Comparison of ENCODE assay signal across 31 mouse cellular contexts in the genomic region with DNA sequence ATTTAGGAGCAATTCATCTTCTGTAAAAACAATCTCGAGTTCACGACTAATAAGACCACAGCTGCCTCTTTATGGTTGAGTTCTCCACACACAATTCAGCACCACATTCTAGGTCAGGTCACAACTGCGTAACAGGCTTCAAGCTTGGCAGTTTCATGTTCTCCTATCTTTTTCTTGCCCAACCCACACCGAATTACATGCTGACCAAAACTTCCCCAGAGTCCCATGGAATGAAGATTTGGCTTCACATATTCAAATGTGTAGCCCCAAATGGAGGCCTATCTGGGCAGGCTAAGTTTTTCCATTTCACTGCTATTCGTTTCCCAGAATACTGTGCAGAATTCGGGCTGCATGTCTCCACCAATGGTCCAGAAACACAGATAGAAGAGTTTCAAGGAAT.
"Had no signal": no experiment of that assay in that cellular context is flagged by ENCODE, and none has a peak within 500 bp of the region (broad histone marks: within the 10 kb centered on the region; RNA-seq: fewer than 3 reads in every experiment).

No protein-coding gene starts in this region.

- H3K9ac ChIP-seq: limb, embryonic 12.5 days; limb, embryonic 13.5 days; limb, embryonic 15.5 days; liver, embryonic 12.5 days; liver, embryonic 13.5 days; liver, embryonic 14.5 days; liver, embryonic 15.5 days; liver, postnatal 0 days; lung, embryonic 14.5 days; lung, embryonic 15.5 days; midbrain, embryonic 12.5 days; midbrain, embryonic 13.5 days; midbrain, embryonic 15.5 days; neural tube, embryonic 12.5 days; neural tube, embryonic 13.5 days had no signal

- H3K4me1 ChIP-seq: limb, embryonic 15.5 days; liver, embryonic 12.5 days; liver, embryonic 13.5 days; liver, embryonic 15.5 days; lung, embryonic 15.5 days; megakaryocyte, embryonic 14.5 days had no signal

- ATAC-seq: liver, embryonic 12.5 days; liver, postnatal 0 days; lung, postnatal 0 days; midbrain, embryonic 15.5 days; midbrain, embryonic 16.5 days had no signal

- H3K27ac ChIP-seq: limb, embryonic 10.5 days; limb, embryonic 12.5 days; limb, embryonic 13.5 days; limb, embryonic 15.5 days; liver, embryonic 12.5 days; liver, embryonic 13.5 days; liver, embryonic 14.5 days; liver, embryonic 15.5 days; lung, embryonic 15.5 days; macrophage; midbrain, embryonic 10.5 days; midbrain, embryonic 12.5 days; midbrain, embryonic 13.5 days; midbrain, embryonic 15.5 days; neural tube, embryonic 12.5 days; neural tube, embryonic 13.5 days had no signal

- H3K36me3 ChIP-seq: limb, embryonic 10.5 days; limb, embryonic 12.5 days; limb, embryonic 13.5 days; limb, embryonic 15.5 days; liver, embryonic 12.5 days; liver, embryonic 13.5 days; liver, embryonic 15.5 days; lung, embryonic 15.5 days; midbrain, embryonic 10.5 days; midbrain, embryonic 12.5 days; midbrain, embryonic 13.5 days; midbrain, embryonic 15.5 days; neural tube, embryonic 12.5 days; neural tube, embryonic 13.5 days had no signal

- H3K9me3 ChIP-seq: limb, embryonic 10.5 days; limb, embryonic 12.5 days; limb, embryonic 13.5 days; limb, embryonic 15.5 days; liver, embryonic 12.5 days; liver, embryonic 13.5 days; liver, embryonic 15.5 days; lung, embryonic 15.5 days; midbrain, embryonic 10.5 days; midbrain, embryonic 12.5 days; midbrain, embryonic 13.5 days; midbrain, embryonic 15.5 days; neural tube, embryonic 12.5 days; neural tube, embryonic 13.5 days had no signal

- H3K4me2 ChIP-seq: limb, embryonic 12.5 days; limb, embryonic 13.5 days; limb, embryonic 15.5 days; liver, embryonic 11.5 days; liver, embryonic 12.5 days; liver, embryonic 13.5 days; liver, embryonic 15.5 days; lung, embryonic 14.5 days; lung, embryonic 15.5 days; midbrain, embryonic 12.5 days; midbrain, embryonic 13.5 days; midbrain, embryonic 15.5 days; neural tube, embryonic 12.5 days; neural tube, embryonic 13.5 days had no signal

- H3K4me3 ChIP-seq: limb, embryonic 10.5 days; limb, embryonic 12.5 days; limb, embryonic 13.5 days; limb, embryonic 15.5 days; liver, embryonic 12.5 days; liver, embryonic 13.5 days; liver, embryonic 15.5 days; lung, embryonic 15.5 days; midbrain, embryonic 10.5 days; midbrain, embryonic 12.5 days; midbrain, embryonic 13.5 days; midbrain, embryonic 15.5 days; myocyte; neural tube, embryonic 12.5 days; neural tube, embryonic 13.5 days had no signal

- DNase-seq: left cerebral cortex, postnatal 4 days; liver; liver, embryonic 13.5 days; liver, postnatal 0 days; lung, adult 18-20 months; lung, adult 2 months; lung, embryonic 14.5 days; lung, postnatal 10 days; lung, postnatal 14 days; lung, postnatal 36 days; lung, postnatal 4 days had no signal

- H3K27me3 ChIP-seq: limb, embryonic 12.5 days; limb, embryonic 13.5 days; limb, embryonic 15.5 days; liver, embryonic 12.5 days; liver, embryonic 13.5 days; liver, embryonic 15.5 days; lung, embryonic 15.5 days; megakaryocyte, embryonic 14.5 days; midbrain, embryonic 13.5 days; midbrain, embryonic 15.5 days; neural tube, embryonic 12.5 days; neural tube, embryonic 13.5 days had no signal
